Comparison of ENCODE assay signal across 10 mouse cellular contexts in genomic region chr1:88211812-88212211, GRCm38 (mm10). TPM values are rescaled to one million over a fixed set of nuclear protein-coding genes. Genes with fewer than 3 reads are reported as not detected.
DNase-seq lines count a peak whose midpoint lies in the region; ATAC-seq lines count a peak whose summit lies in the region.
"Had no signal": no experiment of that assay in that cellular context is flagged by ENCODE, and none has a peak within 500 bp of the region (broad histone marks: within the 10 kb centered on the region; RNA-seq: fewer than 3 reads in every experiment).

TSS of gene Ugt1a1 (plus strand) at chr1:88211959.

- no peaks in the 10 kb centered on the region for H3K36me3 ChIP-seq in hindbrain, embryonic 14.5 days (replicated peaks; ENCODE audit: control insufficient read depth, insufficient read depth)
- H3K36me3 ChIP-seq: embryonic facial prominence, embryonic 15.5 days had no signal

- no peaks in the 10 kb centered on the region for H3K27me3 ChIP-seq in hindbrain, embryonic 14.5 days (ENCODE audit: control insufficient read depth, insufficient read depth, low read length)
- H3K27me3 ChIP-seq: embryonic facial prominence, embryonic 15.5 days had no signal

- H3K9ac ChIP-seq in hindbrain, embryonic 14.5 days, result no peak within 1 kb of the TSS
- H3K9ac ChIP-seq: embryonic facial prominence, embryonic 15.5 days had no signal

- H3K4me2 ChIP-seq in hindbrain, embryonic 14.5 days (replicated peaks), result no peak within 1 kb of the TSS
- H3K4me2 ChIP-seq: embryonic facial prominence, embryonic 15.5 days had no signal

- ATAC-seq in hindbrain, embryonic 14.5 days (ENCODE audit: low FRiP score), result 0 out of 2 replicates have a peak, but pooled peaks have one; percentile 7

- H3K27ac ChIP-seq in hindbrain, embryonic 14.5 days, result no peak within 1 kb of the TSS
- H3K27ac ChIP-seq: embryonic facial prominence, embryonic 15.5 days had no signal

- 68% methylated on average over 8 of the region's 8 CpGs for WGBS in hindbrain, embryonic 14.5 days

- DNase-seq in adrenal gland, postnatal 25 days, result no peak
- DNase-seq in adrenal gland, postnatal 36 days, result no peak
- DNase-seq in 3T3-L1 (ENCODE audit: low read depth, low spot score), result peak; percentile 2
- DNase-seq in hindbrain, embryonic 14.5 days (ENCODE audit: low spot score), result no peak
- DNase-seq in lung, postnatal 25 days (ENCODE audit: low spot score), result peak; percentile 2
- DNase-seq in urinary bladder, postnatal 25 days (ENCODE audit: low spot score), result peak; percentile 60
- DNase-seq in natural killer cell, adult 2 months (ENCODE audit: low spot score in 2 of 2), result no peak
- no peak for DNase-seq in gastrocnemius, adult 8-10 months (ENCODE audit: low spot score in 2 of 2)

- H3K4me3 ChIP-seq in hindbrain, embryonic 14.5 days (replicated peaks; ENCODE audit: low read length), result no peak within 1 kb of the TSS
- H3K4me3 ChIP-seq: embryonic facial prominence, embryonic 15.5 days had no signal

- H3K9me3 ChIP-seq in hindbrain, embryonic 14.5 days (ENCODE audit: control insufficient read depth, low read length), result peaks cover 53% of the 10 kb centered on the region

- no peaks in the 10 kb centered on the region for H3K4me1 ChIP-seq in hindbrain, embryonic 14.5 days (replicated peaks; ENCODE audit: control insufficient read depth, insufficient read depth, low read length)
- H3K4me1 ChIP-seq: embryonic facial prominence, embryonic 15.5 days had no signal

RNA-seq across cellular contexts. Expression of gene Ugt1a1, which starts in this region (rescaled TPM):
- 27.4 and 28.3 TPM in 2 replicates for total RNA-seq in adrenal gland, postnatal 25 days (2021)
- 10 to 100 TPM in 1 of 2 experiments, under 1 TPM in 1; 0.73 to 55.5 TPM for total RNA-seq in adrenal gland, postnatal 36 days (2021)
- polyA plus RNA-seq in hindbrain, embryonic 14.5 days (2014; fragmentation: Nextera tagmentation; extraction: Ambion mirVana), result not detected in 2 replicates
- under 1 TPM in 2 of 4 experiments, not detected in 2; 0.12 to 0.46 TPM for total RNA-seq in gastrocnemius, adult 8-10 months (2022)
- polyA plus RNA-seq: lung, embryonic 16.5 days had no signal

Comparison
In these comparisons a context has a peak if more than half of its experiments do, and no peak if none do; other contexts are left out.
1. Peak in ATAC-seq in hindbrain, embryonic 14.5 days; RNA of the gene not detected or under 1 TPM.
2. DNase-seq: peak in 3T3-L1 (single experiment), lung, postnatal 25 days (single experiment) and urinary bladder, postnatal 25 days (single experiment); none in adrenal gland, postnatal 25 days (single experiment), adrenal gland, postnatal 36 days (0 of 2), hindbrain, embryonic 14.5 days (single experiment), natural killer cell, adult 2 months (0 of 2) and gastrocnemius, adult 8-10 months (0 of 2).